Comparison of ENCODE assay signal across 10 mouse cellular contexts in genomic region chr15:85991453-85992124, GRCm38 (mm10). TPM values are rescaled to one million over a fixed set of nuclear protein-coding genes. Genes with fewer than 3 reads are reported as not detected.
A peak's percentile ranks its signal among the peaks of the same experiment; 100 is the strongest.
DNase-seq lines count a peak whose midpoint lies in the region; ATAC-seq and TF ChIP-seq lines count a peak whose summit lies in the region.
"Had no signal": no experiment of that assay in that cellular context is flagged by ENCODE, and none has a peak within 500 bp of the region (broad histone marks: within the 10 kb centered on the region; RNA-seq: fewer than 3 reads in every experiment).

No protein-coding gene starts in this region.

- peak overlapping the region; percentile 69 for H3K27ac ChIP-seq in neural tube, embryonic 15.5 days (replicated peaks)
- no peak overlapping the region for H3K27ac ChIP-seq in intestine, postnatal 0 days (ENCODE audit: low read depth, low read length)

- no peak overlapping the region for H3K4me2 ChIP-seq in neural tube, embryonic 15.5 days
- H3K4me2 ChIP-seq in intestine, postnatal 0 days (replicated peaks; ENCODE audit: low read depth): no peak overlapping the region

- H3K36me3 ChIP-seq in neural tube, embryonic 15.5 days: no peaks in the 10 kb centered on the region
- H3K36me3 ChIP-seq in intestine, postnatal 0 days (ENCODE audit: control insufficient read depth, insufficient read depth): no peaks in the 10 kb centered on the region
- H3K36me3 ChIP-seq: G1E had no signal

- 33% methylated on average over 5 of the region's 5 CpGs for WGBS in neural tube, embryonic 15.5 days
- WGBS in intestine, postnatal 0 days: 68% methylated on average over 5 of the region's 5 CpGs

- no peak for ATAC-seq in neural tube, embryonic 15.5 days (ENCODE audit: low FRiP score)
- no peak for ATAC-seq in intestine, postnatal 0 days
- ATAC-seq in megakaryocyte, adult 5-6 weeks (ENCODE audit: poor library complexity, severe bottlenecking): no peak

- no peaks in the 10 kb centered on the region for H3K27me3 ChIP-seq in neural tube, embryonic 15.5 days (replicated peaks)
- H3K27me3 ChIP-seq in intestine, postnatal 0 days (replicated peaks; ENCODE audit: control insufficient read depth, insufficient read depth, low read length): no peaks in the 10 kb centered on the region

- no peaks in the 10 kb centered on the region for H3K9me3 ChIP-seq in neural tube, embryonic 15.5 days (replicated peaks)
- H3K9me3 ChIP-seq in intestine, postnatal 0 days (ENCODE audit: control insufficient read depth): no peaks in the 10 kb centered on the region
- H3K9me3 ChIP-seq: G1E had no signal

- peak; percentile 20 for DNase-seq in ovary, postnatal 14 days (ENCODE audit: low spot score)
- no peak for DNase-seq in ovary, postnatal 10 days (ENCODE audit: low spot score)
- peak; percentile 88 for DNase-seq in gonadal fat pad, adult 2 months (ENCODE audit: low read depth)
- DNase-seq in layer of hippocampus, adult 9-11 months: peak; percentile 47
- DNase-seq in frontal cortex, postnatal 25 days (ENCODE audit: low spot score in 2 of 2): no peak
- DNase-seq: heart, adult 11 months had no signal

- H3K9ac ChIP-seq in neural tube, embryonic 15.5 days (replicated peaks): no peak overlapping the region
- H3K9ac ChIP-seq in intestine, postnatal 0 days (ENCODE audit: low read depth, low read length): no peak overlapping the region

- no peak for TF ChIP-seq CTCF in intestine, postnatal 0 days (IDR thresholded peaks at IDR 0.05; ENCODE audit: low read depth)

- peaks cover 45% of the 10 kb centered on the region for H3K4me1 ChIP-seq in neural tube, embryonic 15.5 days
- no peaks in the 10 kb centered on the region for H3K4me1 ChIP-seq in intestine, postnatal 0 days (replicated peaks; ENCODE audit: control insufficient read depth, insufficient read depth, low read length)

- H3K4me3 ChIP-seq in neural tube, embryonic 15.5 days (replicated peaks): no peak overlapping the region
- H3K4me3 ChIP-seq in intestine, postnatal 0 days (ENCODE audit: low read depth, low read length): no peak overlapping the region

RNA-seq across cellular contexts. Expression of gene Celsr1, which starts 42.0 kb away (rescaled TPM):
- polyA plus RNA-seq in gonadal fat pad, adult 2 months (2012; rRNA removed): 6.4 and 9.8 TPM in 2 replicates
- 0.88 and 1.4 TPM in 2 replicates for polyA plus RNA-seq in neural tube, embryonic 15.5 days (2015; fragmentation: Nextera tagmentation; extraction: Ambion mirVana)
- polyA plus RNA-seq in intestine, postnatal 0 days (2015; fragmentation: Nextera tagmentation; extraction: Ambion mirVana): 0.33 and 0.39 TPM in 2 replicates
- 1.0 and 1.2 TPM in 2 replicates for total RNA-seq in megakaryocyte, adult 5-6 weeks (2015)
- total RNA-seq in megakaryocyte, adult 5-6 weeks (2017): 1.2 and 4.4 TPM in 2 replicates

Comparison
In these comparisons a context has a peak if more than half of its experiments do, and no peak if none do; other contexts are left out.
1. DNase-seq: peak in ovary, postnatal 14 days (single experiment), gonadal fat pad, adult 2 months (single experiment) and layer of hippocampus, adult 9-11 months (single experiment); none in ovary, postnatal 10 days (single experiment) and frontal cortex, postnatal 25 days (0 of 2).